Mouse (Mus musculus) ES-E14 (cell line): ENCODE results near the gene Vmn1r50.

ENCODE experiments used
- HCFC1 ChIP-seq: IDR thresholded peaks from 2 replicates; pipeline ENCODE4 v1.6.1; 2012; ENCODE audit warnings: low read length, inconsistent platforms, borderline replicate concordance; ENCODE audit not compliant: insufficient read depth
- ZNF384 ChIP-seq: IDR thresholded peaks from 2 replicates; pipeline ENCODE4 v1.6.1; 2012; ENCODE audit warnings: low read depth, low read length, inconsistent platforms

DNA sequence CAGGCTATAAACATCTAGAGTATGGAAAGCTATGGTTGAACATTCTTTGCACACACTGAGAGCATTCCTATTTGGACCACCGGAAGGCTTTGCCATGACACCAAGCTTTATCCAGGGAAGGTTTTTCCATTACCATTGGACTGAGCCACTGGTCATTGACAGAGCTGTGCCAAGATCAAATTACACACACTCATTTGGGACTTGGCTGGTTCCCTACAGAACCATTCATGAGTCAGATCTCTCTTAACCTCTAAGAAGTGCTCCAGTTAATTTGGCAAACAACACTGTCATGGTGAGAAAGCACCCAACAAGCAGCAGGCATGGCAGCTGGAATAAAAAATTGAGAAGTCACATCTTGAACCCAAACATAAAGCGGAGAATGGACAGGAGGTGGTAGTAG is 664 bp upstream of the Vmn1r50 start:
- TF ChIP-seq ZNF384 (no peak), HCFC1 (no peak)
